Mouse (Mus musculus) A20 (cell line): ENCODE measurements around the gene Bcl2.

Experiments
- DNase-seq: peaks from one replicate; pipeline ENCODE4 v3.0.0-alpha.2; 2011; ENCODE audit warnings: low read depth, low spot score

Bcl2 gene

GRCm38 (mm10) chr1:106628279-106628678 is 85.8 kb downstream of the Bcl2 start:
- DNase-seq = no peak

DNA sequence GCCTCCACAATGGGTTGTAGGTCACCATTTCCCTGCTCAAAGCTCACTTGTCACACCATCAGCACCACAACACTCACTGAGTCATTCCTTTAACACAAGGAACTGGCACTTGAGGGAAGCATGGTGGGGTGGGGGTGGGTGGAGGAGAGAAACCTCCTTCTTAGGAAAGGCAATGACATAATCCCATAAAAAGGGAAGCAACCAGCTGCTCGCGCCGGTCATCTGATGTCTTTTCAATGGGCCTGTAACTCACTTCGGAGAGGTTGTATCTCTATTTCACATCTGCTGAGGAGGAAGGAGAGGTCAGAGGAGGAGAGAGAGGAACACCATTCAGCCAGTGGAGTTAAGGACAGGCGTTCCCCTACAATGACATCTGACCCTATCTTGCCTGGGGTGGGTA is 86.8 kb downstream of the Bcl2 start:
- DNase-seq = no peak

- DNase-seq = no peak
Observed at GRCm38 (mm10) chr1:106620174-106620931, 93.7 kb downstream of the Bcl2 start.

- DNase-seq = peak; percentile 5
Observed at GRCm38 (mm10) chr1:106618814-106619213, 95.3 kb downstream of the Bcl2 start.

DNA sequence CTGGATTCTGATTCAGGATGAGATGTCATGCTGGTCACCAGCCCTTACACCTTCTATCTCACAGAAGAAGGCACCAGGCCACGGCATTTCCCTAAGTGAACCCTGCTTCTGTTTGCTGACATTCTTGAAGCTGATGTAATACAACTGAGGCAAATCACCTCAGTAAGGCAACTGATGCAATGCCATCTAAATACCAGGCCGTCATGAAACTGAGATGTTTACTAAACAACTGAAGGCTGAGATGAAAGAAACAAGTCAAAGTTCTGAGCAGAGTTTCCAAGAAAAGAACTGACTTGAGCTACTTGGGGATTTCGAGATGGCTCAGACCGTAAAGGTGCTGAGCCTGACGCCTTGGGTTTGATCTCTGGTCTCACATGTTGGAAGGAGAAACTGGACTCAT is 97.1 kb downstream of the Bcl2 start:
- DNase-seq = no peak

- no peak for DNase-seq
Observed at GRCm38 (mm10) chr1:106613371-106613770, 100.7 kb downstream of the Bcl2 start.

DNA sequence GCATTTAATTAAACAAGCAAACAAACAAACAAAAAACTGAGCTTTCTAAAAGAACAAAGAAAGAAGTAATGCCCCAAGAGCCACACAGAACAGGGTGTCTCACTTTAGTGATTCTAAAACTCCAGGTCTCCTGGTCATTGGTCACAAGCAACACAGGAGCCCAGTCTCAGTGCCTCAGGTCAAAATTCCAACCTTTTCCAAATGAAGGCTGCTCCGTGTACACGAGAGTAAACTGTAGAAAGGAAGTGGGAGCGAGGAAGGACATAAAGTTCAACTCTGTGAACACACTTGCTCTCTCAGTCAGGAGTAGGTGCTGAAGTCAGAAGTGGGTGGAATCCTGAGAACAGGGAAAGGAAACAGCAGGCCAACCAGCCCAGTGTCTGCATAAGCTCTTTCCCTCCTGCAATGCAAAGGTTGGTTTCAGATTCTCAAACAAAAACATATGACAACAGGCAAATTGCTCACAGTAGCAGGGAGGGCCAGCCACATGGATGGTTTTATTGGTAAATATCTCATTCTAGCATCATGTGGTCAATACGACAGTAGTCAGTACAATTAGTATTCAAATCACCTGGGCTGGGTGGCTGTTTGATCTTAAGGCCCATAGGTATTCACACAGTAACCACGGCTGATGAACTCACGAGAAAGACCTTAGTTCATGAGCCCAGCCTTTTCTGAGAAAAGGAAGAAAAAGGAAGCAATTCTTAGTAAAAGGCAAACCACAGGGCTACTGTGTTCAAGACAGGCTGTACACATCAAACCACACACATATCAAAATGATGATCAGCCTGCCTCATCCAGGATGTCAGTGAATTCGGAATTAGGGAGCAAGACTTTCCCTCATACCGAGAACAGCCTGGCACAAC is 101.7 kb downstream of the Bcl2 start:
- DNase-seq = no peak

DNA sequence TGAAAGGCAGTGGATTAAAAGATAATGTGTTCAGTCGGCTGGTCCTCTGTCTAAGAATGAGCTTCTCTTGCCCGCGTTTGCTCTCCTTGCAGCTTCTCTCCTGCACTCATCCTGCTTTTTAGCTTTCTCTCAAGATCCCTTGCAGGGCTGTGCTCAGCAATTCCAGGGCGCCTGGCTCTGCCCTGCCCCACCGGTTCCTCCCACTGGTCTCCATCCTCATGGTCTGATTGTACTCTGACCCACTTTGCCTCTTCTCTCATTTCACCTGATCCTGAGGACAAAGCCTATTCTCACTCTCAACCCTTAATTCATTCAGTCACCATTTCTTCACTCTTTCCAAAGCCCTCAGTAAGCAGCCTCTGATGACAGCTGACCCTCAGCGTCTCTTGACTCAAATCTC is 102.8 kb downstream of the Bcl2 start:
- no peak for DNase-seq

DNA sequence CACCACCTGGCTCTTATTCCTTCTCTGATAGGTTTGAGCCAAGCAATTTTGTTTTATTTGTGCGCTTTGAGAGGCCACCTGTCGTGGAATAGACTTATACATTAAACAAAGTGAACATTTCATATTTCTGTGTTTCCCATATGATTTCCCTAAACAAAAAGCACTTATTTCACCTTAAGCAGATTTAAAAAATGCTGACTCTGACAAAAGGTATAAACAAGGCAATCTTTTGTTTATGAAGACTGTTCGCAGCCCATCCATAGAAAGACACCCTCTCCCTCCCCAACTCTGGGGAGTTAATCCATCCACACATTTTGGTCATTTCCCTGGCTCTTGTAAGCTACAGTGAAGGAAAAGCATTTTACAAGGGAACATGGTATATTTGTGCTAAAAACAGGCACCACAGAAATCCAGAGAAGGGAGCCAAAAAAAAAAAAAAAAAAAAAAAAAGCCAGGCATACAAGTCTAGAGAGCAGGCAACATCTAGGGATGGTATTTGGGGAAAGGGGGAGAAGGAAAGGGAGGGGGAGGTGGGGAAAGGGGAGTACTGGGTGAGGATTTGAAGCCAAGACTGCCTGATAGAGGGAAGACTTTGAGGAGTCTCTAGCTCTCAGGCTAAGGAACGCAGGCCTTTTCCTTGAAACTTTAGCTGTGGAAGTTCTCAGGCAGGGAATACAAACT is 105.8 kb downstream of the Bcl2 start:
- DNase-seq = no peak

- DNase-seq = no peak
Observed at GRCm38 (mm10) chr1:106606951-106607350, 107.1 kb downstream of the Bcl2 start.

DNA sequence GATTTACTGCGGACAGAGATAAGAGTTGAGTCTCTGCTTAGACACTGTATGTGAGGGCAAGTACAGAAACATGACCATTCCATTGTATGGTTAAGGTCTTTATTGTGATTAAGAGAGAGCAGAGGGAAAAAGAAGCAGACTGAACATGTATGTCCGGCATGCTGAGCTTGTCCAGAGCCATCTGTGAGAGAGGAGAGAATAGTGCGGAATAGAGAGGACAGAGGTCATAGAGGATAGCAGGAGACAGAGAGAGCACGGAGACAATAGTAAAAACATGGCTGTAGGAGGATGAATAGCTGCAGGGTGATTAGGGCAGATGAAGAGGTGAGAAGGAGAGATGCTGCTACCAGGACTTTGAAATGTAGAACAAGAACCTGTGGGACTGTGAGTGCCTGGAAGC is 110.7 kb downstream of the Bcl2 start:
- DNase-seq = no peak

DNA sequence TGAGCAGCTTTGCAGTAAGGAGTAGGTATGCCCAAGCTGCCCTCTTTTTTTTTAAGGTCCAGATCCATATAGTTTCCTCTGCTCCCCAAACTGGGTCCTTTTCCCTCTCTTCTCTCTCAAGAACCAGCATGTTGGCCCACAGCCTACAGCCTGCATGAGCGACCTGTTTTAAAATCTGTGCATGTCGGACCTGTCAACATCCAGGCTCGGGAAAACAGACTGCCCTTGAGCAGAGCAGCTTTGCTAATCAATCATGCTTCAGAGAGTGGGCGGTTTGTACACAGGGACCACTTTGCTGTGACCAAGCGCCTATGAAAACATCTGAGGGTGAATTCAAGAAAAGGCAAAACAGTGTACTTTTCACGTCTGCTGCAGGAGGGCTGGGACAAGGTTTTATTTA is 111.1 kb downstream of the Bcl2 start:
- DNase-seq = no peak

GRCm38 (mm10) chr1:106602536-106602935 is 111.5 kb downstream of the Bcl2 start:
- DNase-seq = no peak

DNA sequence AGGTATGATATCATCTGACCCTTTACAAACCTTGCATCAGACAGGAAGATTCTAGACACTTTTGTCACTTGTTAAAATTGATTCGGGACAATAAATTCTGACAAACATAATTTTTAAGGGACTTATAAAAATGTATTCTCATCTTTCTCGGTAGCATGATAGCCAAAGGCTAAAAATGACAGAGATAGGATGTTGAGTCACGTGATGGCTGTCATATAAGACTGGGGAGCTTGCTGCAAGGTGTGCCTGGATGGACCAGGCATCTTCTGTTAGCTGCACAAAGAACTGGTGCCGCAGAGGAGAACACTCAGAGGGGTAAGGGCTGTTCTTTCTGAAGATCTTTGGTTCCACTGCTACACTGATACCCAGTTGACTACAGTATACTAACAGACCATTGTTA is 112.8 kb downstream of the Bcl2 start:
- DNase-seq = no peak

DNA sequence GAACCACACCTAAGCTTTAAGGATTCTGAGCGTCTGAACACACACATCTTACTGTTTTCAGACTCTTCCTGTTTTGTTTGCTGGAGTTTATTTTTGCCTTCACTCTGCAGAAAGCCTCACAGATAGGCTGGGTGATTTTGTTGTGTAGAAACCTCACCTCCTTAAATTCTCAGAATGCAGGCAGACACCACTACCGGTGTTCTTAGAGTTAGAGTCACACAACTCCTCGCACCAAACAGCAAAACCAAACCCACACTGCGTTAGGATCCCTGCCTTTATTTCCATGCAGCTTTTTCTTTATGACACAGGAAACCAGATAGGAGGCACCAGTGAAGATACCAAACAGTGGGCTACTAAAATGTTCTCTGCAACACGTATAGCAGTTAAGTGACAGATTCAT is 113.2 kb downstream of the Bcl2 start:
- DNase-seq = no peak

DNA sequence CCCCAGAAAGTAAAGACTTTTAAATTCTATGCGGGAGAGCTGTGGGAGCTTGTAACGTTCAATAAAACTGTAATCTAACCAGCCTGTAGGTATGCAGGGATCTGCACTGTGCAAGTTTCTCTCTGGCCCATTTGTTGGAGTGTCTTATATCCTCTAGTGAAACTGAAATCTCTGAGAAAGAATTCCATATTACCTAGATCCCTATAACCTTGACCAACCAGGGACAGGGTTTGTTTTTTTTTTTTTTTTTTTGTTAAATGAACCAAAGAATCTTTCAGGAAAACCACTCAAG is 115.8 kb downstream of the Bcl2 start:
- no peak for DNase-seq

GRCm38 (mm10) chr1:106597575-106598291 is 116.3 kb downstream of the Bcl2 start:
- peak; percentile 15 for DNase-seq

DNA sequence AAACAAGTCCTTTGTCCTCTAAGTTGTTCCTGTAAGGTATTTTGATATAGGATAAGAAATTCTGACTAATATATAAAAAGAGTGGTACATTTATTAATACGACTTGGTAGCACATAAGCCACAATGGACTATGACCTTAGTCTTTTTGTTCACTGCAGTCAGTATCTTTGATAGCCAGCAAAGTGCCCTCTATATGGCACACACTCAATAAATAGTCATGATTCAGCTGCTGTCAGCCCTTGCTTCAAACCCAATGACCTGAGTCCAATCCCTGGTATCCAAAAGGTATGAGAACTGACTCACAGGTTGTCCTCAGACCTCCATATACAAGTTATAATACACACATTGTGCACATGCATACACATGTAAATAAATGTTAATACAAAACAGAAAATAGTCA is 117.7 kb downstream of the Bcl2 start:
- no peak for DNase-seq

GRCm38 (mm10) chr1:106595286-106595885 is 118.7 kb downstream of the Bcl2 start:
- DNase-seq = no peak

DNA sequence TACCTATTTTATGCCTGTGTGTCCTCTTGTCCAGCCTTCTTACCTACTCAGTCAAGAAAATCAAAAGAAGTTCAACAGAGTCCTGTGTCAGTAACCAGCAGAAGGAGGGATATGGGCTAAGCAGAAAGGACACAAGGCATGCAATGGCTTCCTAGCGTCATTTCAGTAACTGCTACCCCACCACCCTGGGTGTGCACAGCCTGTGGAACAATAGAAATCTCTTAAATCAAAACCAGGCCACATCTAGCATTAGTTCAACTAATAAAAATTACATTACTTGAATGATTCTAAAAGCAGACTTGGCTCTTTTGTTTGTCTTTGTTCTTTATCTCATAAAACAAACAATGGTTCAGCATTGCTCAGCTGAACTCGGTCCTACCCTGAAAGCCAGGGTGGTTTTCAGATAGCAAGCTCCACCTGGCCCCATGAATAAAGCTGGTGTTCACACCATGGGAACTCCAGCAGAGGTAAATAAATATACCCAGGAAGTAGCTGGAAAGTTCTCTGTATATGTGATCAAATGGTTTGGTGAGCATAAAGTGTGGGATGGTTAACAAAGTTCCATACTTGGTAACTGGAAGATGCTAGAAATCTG is 122.8 kb downstream of the Bcl2 start:
- no peak for DNase-seq

DNA sequence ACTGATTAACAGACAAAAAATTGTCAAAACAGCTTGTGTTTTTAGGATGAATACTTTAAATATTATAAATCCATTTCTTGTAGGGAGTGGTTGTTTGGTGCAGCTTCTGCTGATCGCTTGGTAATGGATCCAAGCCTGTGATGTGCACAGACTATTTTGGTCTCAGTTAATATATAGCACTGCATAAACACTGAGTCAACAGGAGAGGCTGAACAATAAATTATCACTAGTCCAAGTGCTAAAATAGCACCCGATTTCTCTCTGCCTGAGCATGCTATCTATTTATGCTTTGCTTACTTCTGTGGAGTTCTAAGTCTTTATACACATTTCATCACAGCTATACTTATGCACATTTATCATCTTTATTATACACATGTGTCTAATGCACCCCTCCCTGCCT is 124.9 kb downstream of the Bcl2 start:
- DNase-seq = no peak
